Mouse (Mus musculus) cerebellum, adult 11-12 months (tissue): ENCODE measurements around the gene Dapk2.

Experiments
- DNase-seq: peaks from one replicate; pipeline ENCODE4 v3.0.0; 2022

Dapk2 gene

DNA sequence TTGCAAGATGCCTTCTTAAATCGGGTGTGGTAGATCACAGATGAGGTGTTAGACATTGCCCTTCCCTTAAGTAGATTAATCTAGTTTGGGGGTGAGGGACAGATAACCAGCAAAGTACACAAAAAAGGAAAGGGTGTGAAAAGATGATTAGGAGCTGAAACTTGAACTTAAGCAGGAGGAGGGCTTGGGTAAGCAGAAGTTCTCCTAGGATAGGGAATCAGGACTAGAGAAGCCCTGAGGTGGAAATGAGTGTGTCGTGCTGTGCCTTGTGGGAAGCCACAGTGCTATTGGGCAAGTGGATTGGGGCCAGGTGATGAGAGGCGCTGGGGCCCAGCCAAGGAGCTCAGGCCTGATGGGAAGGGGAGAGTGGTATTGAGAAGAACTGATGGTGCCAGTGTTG is 36.0 kb downstream of the Dapk2 start:
- no peak for DNase-seq

DNA sequence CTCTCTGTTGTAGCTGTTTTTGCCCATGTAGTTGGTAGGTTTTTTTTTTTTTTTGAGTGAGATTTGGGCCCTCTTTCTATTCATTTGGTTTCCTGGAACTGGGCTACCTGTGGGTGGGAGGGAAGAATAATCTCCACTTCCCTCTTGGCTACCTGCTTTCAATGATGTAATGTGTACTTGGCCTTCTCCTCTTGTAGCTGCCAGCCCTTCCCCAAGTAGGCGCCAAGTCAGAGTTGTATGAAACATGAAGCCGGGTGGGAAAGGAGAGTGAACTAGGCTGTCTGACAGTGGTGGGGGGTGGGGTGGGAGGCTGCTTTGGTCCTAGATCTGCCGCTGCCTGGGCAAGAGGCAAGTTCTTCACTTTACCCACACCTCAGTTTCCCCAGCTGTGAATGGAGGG is 38.5 kb downstream of the Dapk2 start:
- no peak for DNase-seq

DNA sequence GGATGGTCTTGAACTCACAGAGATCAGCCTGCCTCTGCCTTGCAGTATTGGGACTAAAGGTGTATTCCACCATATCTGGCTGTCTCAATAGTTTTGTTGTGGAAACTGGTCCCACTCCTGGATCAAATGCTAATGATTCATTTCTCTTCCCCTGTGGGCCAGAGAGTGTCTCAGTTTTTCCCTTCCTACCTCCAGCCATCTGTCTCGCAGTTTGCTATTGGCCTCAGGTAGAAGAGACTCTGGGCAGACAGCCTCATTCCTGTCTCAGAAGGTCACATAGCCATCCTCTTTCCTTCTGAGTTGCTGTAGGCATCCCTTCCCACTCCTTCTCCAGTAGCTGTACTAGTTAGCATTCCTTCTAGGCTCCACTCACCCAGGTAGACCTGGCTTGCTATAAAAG is 40.5 kb downstream of the Dapk2 start:
- DNase-seq: no peak

DNA sequence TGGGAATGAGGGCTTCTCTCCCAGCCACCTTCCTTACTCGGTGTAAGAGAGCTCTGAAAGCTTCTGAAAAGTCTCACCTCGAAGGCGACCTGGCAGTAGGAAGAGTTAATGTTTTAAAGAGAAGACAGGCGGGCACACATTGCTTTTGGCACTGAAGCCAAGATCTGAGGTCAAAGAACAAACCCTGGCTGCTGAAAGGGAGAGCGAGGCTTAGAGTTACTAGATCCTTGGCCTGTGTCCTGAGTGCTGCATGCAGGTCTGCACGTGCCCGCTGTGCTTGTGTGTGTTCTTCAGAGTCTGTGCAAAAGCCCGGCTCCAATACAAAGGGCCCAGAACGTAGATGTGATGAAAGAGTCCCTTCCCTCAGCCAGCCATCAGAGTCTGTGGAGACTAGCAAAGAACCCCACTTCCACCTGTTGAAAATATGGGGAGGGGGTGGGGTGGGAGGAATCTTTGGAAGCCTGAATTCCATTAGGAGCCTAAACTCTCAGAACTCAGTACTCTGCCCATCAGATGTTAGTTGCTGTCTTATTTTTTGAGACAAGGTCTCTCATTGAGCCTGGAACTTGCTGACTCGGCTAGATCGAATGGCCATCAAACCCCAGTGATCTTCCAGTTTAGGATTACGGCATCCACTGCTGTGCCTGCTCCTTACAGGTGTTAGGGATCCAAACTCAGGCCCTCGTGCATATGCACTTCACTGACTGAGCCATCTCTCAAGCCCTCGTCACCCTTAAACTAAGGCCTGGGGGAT is 41.8 kb downstream of the Dapk2 start:
- DNase-seq: no peak

DNA sequence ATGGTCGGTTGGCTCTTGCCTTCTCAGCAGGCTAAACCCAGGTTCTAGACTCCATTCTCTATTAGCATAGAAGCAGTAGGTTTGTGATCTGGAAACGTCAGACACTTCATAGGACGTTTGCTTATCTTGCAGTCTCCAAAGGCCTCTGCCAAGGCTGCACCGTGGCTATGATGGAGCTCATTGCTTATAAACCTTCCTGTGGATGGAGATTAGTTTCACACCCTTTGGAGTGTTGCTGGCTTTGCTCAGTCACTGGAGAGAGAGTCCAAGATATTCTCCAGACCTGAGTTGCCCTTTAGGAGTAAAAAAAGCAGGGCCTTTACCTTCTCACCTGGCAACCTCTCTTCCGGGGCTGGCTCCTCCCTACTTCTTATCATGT is 42.4 kb downstream of the Dapk2 start:
- no peak for DNase-seq

DNA sequence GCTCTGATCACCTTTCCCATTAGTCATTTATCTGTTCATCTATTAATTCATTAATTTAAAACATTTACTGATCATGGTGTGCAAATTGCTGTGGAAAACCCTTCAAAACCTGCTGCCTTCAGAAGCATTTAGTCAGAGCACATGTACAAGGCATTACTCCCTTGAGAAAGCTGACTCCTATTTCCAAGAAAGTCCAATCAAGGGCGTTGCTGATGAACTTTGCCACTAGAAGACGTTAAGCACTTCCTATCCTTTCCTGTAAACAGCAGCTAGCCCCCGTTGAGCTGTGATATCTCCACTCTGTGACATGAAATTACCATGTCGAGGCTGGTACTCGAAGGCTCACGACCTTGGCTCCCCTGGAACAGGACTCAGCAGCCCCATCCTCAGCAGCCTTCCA is 43.6 kb downstream of the Dapk2 start:
- DNase-seq: no peak

DNA sequence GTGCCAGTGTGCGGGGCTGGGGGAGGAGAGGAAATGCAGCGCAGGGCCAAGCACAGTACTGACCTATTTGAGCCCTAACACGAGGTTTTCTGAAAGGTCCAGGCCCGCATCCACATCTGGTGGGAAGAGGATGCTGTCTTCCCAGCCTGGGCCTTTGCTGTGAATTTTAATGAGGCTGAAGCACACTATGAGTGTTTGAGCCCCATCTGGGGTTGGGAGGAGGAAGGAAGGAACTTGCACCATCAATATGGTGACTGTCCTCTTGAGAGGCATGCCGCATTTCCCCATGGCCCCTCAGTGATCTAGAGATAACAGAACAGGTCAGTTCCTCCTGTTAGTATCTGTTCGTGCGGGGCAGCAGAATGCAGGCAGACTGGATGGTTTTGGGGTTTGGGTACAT is 44.4 kb downstream of the Dapk2 start:
- DNase-seq: no peak

DNA sequence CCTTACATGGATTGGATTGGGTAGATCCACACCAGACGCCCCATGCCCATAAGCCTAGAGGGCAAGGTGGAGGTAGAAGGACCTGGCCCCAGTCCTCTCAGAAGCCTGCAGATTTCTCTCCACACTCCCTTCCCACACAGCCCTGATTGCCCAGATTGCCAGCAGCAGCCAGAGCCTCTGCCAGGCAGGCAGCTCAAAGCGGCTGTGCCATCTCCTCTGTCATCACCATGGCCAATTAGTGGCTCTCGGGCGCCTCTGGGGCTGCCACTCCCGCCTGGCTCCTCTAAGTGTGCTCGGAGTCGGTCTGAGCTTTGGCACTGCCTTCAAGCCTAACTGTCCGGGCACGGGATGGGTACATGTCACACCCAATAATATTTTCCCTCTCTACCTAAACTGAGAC is 47.7 kb downstream of the Dapk2 start:
- no peak for DNase-seq

DNA sequence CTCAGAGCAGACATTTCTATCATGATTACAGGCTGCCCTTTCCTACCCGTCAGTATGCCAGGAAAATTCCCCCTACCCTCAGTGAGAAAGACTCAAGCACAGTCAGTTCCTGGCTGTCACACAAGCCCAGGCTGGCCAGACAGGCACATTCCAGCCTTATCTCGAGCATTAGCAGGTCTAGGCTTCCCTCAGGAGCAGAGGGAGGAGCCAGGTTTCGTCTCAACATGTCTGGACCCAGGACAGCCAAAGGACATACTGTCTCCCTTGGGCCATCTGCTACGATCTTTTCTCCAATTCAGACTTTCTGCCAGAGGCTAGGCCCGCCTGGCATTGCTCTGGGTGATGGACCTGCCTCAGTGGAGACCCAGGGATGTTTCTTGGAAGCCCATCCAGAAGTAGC is 48.8 kb downstream of the Dapk2 start:
- DNase-seq: peak; percentile 85

DNA sequence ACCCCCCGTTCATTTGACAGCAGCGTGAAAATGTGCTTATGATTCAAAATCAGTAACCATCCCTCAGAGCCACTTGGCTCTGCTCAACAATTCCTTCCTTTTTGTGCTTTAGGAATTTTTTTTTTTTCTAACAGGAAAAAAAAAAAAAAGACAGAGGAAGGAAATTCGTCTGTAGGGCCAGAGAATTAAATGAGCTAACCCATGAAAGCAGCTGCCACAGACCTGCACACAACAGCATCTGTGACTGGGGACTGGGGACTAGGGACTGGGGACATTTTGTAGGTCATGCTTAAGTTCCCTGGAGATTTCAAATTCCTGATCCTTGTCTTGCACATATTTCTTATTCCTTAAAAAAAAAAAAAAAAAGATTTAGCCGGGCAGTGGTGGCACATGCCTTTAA is 53.4 kb downstream of the Dapk2 start:
- no peak for DNase-seq

DNA sequence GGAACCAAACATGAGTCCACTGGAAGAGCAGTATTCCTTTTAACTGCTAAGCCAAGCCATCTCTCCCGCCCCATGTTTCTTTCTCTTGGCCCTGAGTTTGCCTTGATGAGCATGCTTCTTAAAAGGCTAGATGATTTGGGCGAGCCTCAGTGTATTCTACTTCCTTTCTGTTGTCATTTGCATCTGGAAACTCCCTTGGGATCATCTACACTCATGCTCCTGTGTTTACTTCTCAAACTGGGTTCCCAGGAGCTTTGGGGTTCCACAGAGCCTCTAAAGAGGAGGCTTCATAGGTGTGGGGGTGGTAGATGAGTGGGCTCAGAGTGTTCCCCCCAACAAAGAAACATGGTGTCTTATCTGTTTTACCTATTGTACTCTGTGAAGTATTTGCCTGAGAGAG is 54.1 kb downstream of the Dapk2 start:
- no peak for DNase-seq

DNA sequence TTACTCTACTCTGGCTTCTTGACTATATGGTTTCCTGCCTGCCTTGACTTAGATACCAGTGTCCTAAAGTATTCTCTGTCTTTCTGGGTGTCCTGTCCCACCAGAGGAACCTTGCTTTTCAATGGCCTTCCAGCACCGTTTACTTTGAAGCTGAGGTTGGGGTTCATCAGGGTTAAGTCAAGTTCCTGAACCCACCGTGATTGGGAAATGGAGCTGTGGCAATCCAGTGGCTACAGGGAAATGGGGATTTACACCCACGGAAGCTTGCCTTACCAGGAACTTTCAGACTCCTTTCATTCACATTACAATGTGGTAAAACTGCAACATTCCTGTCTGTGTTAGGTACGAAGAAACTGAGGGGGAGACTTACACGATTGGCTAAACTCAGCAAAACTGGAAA is 54.8 kb downstream of the Dapk2 start:
- no peak for DNase-seq

DNA sequence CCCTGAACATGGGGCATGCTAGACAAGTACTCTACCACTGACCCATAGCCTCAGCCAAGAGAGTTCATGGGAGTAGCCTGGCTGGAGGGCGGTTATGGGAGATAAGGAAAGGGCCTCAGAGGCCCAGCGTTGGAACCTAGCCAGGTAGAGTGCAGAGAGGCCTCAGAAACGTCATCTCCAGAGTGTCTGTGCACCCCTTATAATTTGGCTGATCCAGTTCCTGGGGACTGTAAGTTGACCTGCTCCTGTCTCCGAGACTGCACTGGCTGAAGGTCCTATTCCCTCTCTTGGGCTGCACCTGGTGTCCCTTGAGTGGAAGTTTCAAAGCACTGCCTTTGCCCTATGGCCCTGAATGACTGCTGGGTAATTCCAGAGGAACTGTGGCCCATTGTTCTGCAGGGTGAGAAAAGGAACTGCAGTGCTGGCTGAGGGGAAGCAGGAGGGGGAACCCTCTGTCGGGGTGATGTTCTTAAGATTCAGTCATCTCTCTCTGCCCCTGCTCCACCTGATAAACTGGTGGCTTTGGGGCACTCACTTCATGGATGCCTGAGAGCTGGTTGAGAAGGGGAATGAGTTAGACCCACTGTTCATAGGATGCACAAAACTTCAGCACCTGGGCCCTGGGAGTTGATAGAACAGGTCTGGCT is 55.5 kb downstream of the Dapk2 start:
- DNase-seq: no peak

DNA sequence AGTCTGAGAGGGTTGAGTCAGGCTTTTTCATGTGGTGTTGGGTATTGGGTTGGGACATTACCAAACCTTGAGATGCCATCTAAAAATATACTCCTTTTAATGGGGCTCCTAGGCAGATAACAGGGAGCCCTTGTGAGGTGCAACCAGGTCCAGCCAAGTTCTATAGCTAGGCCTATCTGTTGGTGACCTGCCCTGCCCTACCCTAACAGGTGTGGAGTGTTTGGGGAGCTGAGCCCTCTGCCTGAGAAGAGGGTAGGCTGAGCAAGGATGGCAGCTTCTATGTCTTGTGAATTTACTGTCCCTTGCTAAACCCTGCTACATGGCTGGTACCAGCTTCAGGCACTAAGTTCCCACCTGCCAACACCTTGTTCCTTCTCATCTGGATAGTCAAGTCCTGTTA is 57.5 kb downstream of the Dapk2 start:
- DNase-seq: no peak

DNA sequence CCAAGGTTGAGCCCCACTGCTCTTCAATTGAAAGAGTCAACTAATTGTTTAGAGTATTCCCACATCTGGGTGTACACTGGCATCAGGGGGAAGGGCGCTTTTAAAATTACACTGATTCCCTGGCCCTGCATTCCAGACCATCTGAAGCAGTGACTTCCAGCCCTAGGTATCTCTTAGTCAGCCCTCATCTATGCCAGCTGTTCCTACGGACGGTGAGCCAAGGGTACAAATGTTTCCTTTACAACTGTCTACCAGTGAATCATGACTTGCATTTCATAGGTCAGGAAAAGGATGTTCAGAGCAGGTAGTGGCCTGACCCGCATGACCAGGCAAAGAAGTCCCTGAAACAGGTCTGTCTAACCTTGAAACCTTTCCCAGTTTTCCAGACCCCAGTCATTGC is 59.9 kb downstream of the Dapk2 start:
- no peak for DNase-seq

DNA sequence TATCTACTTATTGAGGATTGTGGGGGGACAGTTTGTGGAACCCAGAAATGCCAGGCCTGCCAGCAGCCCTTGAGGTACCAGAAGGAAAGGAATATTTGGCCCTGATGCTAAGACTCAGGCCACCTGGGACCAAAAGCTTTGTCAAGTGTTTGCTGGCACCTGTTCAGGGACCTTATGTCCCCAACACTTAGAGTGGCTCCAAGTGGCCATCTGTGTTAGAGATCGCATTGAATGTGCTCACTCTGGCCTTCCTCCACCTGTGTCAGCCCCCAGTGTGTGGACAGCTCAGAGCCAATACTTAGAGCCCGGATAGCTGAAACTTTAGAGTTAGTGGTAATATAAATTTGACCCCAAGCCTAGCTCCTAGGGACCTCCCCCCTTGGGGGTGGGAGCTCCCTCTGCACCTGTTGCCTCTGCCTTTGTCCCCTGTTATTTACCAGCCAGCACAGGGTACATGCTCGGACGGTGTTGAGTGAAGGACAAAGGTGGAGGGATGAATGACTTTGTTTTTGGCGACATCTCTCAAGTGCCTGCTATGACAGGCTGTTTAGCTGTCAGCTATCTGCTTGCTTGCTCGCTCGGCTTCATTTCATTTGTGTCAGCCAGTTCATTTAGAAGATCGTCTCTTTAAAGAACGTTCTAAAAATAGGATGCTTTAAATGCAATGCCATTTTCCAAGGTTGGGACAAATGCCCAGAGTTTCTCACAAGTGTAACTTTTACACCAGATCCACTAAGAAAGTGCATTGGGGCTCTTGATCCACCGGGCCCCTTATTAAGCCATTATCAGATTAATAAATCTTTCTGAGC is 61.1 kb downstream of the Dapk2 start:
- peak; percentile 92 for DNase-seq

DNA sequence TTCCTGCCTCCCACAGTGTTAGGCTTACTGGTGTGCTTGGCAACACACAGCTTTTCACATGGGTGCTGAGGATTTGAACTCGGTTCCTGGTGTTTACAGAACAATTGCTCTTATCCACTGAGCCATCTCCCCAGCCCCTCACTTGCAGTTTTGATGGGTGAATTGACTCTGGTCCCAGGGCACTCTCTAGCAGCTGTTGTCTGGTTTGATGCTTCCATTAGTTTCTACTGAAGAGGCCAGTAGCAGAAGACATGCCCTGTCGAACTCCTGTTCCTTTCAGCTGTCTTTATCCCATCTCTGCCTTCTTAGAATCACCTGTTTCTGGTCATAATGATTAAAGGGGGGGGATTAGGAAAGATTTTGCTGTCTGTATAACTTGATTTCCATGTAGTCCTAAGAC is 65.8 kb downstream of the Dapk2 start:
- DNase-seq: no peak

DNA sequence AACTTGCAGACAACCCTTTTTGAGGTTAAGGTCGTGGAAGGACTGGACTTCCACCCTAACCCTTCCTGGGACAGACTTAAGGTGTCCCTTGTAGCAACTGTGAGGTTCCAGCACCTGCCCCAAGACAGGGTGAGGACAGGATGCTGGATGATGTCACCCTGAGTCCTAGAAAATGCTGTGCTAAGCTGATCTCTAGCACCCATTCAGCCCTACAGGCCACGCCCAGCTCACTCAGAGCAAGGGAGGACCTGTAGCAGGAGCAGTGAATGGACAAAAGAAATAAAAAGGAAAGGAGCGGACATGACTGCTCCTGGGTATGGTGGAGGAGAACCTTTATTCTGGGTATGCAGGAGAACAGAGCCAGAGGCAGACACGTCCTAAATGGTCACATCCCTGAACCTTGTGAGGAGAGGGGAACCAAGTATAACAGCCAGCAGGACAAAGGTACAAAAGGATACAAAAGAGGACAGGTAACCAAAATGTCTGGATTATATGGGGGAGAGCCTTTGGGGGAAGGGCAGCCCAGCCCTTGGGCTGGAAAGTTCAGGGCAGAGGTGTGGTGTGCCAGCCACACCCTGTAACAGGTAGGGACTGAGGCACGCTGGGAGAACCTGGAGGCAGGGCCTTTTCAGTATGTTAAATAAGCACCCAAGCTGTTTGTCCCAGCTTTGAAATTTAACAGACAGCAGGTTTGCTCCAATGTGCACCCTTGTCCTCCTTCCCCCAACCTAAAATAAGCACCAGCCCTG is 67.9 kb downstream of the Dapk2 start:
- DNase-seq: no peak

DNA sequence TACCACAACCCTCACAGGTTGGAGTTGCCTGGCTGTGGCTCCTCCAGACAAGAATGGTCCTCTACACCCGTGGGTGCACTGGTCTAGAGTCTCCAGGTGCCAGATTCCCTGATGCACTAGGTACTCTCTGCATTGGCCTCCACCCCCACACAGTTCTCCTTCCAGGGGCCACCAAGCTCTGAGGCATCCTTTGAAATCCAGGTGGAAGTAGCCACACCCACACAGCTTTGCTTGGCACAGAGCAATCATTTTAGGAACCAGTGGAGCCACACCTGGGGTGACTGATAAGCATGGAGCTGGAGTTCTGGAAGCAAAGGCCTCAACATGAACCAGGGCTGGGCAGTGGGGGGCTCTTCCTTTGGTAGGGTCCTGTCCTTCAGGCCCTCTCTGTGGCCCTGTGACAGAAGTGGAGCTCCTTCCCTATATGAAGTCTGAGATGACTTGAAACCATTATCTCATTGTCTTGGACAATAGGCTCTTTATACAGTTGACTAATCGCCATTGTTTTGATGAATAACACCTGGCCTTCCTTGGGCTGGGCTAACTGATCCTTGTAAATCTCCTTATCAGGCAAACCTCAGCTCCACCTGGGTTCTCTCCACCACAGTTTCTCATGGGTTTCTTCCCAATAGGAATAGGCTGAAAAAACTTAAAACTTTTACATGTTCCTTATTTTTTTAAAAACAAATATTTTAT is 70.6 kb downstream of the Dapk2 start:
- DNase-seq: no peak

DNA sequence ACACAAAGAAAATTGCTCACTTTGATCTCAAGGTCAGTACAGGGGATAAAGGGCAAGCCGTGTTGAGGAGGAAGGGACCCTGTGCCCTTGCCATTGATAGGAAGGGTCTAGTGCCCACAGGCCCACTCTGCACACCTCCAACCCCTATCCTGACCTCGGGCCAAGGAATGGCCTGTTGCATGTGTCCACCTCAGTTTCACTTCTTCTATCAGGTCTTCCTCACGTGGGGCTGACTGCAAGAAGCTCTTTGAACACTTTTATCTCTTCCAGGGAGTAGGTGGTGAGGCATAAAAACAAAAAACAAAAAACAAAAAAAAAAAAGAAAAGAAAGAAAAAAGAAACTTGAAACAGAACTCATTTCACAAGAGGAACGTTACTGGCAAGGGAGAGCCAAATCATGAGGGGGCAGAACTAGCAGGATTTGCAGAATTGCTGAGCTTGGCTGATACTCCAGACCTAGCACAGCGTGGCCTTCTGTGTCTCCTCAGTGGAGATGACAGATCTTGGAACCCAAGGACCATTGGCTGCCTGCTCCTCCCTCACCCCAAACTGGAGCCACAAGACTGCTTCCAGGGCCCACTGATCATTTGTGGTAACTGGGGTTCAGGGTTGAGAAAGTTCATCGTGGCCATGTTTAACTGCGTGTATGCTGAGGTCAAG is 73.9 kb downstream of the Dapk2 start:
- DNase-seq: no peak

DNA sequence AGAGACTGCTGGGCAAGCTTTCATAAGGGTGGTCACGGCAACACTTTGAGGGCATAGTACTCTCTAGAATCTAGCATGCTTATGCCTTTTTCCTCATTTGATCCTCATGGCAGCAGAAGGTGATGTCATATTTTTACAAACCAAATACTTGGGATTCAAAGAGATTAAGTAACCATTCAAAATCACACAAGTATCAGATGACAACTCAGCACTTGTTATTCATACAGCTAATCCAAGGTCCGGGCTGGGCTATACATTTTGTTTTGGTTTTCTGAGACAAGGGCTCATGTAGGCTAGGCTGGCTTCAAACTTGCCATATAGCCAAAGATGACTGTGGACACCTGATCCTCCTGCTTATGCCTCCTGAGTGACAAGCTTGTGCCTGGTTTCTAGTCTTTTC is 78.6 kb downstream of the Dapk2 start:
- no peak for DNase-seq

DNA sequence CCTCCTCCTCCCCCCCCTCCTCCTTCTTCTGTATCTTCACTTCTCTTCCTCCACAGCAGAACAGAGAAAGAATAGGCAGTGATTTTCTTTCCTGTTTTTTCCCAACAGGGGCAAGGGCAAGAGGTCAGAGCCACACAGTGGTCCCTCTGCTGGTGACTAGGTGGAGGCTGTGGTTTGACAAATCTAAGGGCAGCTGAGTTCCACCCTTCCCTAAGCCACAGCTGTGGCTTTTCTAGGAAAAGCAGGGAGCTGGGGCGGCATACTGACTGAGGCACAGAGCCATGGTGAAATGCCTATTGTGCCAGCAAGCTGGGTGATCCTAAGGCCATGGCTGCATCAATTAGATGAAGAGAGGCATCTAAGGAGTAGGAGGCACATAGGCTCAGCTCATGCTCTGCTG is 79.7 kb downstream of the Dapk2 start:
- no peak for DNase-seq
